Mouse (Mus musculus) ES-Bruce4 (cell line): ENCODE data around the gene Frmd5. TPM values are rescaled to one million over a fixed set of nuclear protein-coding genes. Genes with fewer than 3 reads are reported as not detected.

Source experiments
- H3K27ac ChIP-seq: 2 replicates; pipeline ENCODE4 v1.5.1; 2012; ENCODE audit warnings: low read length, inconsistent platforms; ENCODE audit not compliant: insufficient read depth
- H3K27me3 ChIP-seq: 2 replicates; pipeline ENCODE4 v1.6.1; 2012; ENCODE audit warnings: mild to moderate bottlenecking, low read length, inconsistent platforms; ENCODE audit not compliant: control insufficient read depth, poor library complexity, insufficient read depth, severe bottlenecking
- H3K36me3 ChIP-seq: 2 replicates; pipeline ENCODE4 v1.6.1; 2012; ENCODE audit warnings: inconsistent platforms, mild to moderate bottlenecking, low read length, moderate library complexity; ENCODE audit not compliant: control insufficient read depth, poor library complexity, insufficient read depth, severe bottlenecking
- H3K4me1 ChIP-seq: one replicate; pipeline ENCODE4 v1.8.1; 2011; ENCODE audit warnings: low read length; ENCODE audit not compliant: control insufficient read depth, insufficient read depth
- H3K4me3 ChIP-seq: 2 replicates; pipeline ENCODE4 v1.5.1; 2011; ENCODE audit warnings: low read depth, mild to moderate bottlenecking, low read length
- H3K9ac ChIP-seq: 2 replicates; pipeline ENCODE4 v1.6.1; 2012; ENCODE audit warnings: low read depth, mild to moderate bottlenecking, inconsistent platforms; ENCODE audit not compliant: poor library complexity, severe bottlenecking
- H3K9me3 ChIP-seq: replicated peaks from 2 replicates; pipeline ENCODE4 v1.6.1; 2012; ENCODE audit warnings: mild to moderate bottlenecking, low read length, inconsistent platforms; ENCODE audit not compliant: control insufficient read depth, poor library complexity, insufficient read depth, severe bottlenecking
- CTCF ChIP-seq: IDR thresholded peaks from one replicate; pipeline ENCODE4 v1.8.1; 2011; ENCODE audit warnings: low read depth, low read length
- EP300 ChIP-seq: IDR thresholded peaks from 2 replicates; pipeline ENCODE4 v1.6.1; 2011; ENCODE audit warnings: low read depth, low read length; ENCODE audit not compliant: insufficient read depth
- POLR2A ChIP-seq: IDR thresholded peaks from one replicate; pipeline ENCODE4 v1.8.1; 2011; ENCODE audit warnings: low read length; ENCODE audit not compliant: insufficient read depth
- polyA plus RNA-seq: library from polyadenylated mRNA; stranded (reverse); fragments of >200 nt; gene quantifications from 2 replicates; pipeline ENCODE4 v1.2.4, GENCODE M21; 2011; ENCODE audit warnings: low read depth; ENCODE audit not compliant: missing spikeins, insufficient read depth, insufficient read length

Gene Frmd5
- polyA plus RNA-seq, 1 experiment = 10.5 TPM

- H3K9ac ChIP-seq = no peak overlapping the region
- no peak overlapping the region for H3K27ac ChIP-seq
- TF ChIP-seq CTCF (no peak), POLR2A (no peak)
- H3K4me1 ChIP-seq = peaks cover 2% of the 10 kb centered on the region
- H3K36me3 ChIP-seq = no peaks in the 10 kb centered on the region
- no peak overlapping the region for H3K4me3 ChIP-seq
- no peaks in the 10 kb centered on the region for H3K9me3 ChIP-seq
- H3K27me3 ChIP-seq = no peaks in the 10 kb centered on the region
Observed at GRCm38 (mm10) chr2:121621262-121622163, 185.4 kb downstream of the Frmd5 start.

GRCm38 (mm10) chr2:121620582-121621261 is 186.2 kb downstream of the Frmd5 start:
- Histone ChIP-seq H3K9ac (no peak overlapping the region), H3K27ac (no peak overlapping the region), H3K36me3 (no peaks in the 10 kb centered on the region), H3K4me3 (no peak overlapping the region), H3K27me3 (no peaks in the 10 kb centered on the region), H3K9me3 (no peaks in the 10 kb centered on the region), H3K4me1 (peaks cover 2% of the 10 kb centered on the region)
- TF ChIP-seq POLR2A (no peak), EP300 (no peak), CTCF (no peak)

- Histone ChIP-seq H3K27ac (no peak overlapping the region), H3K36me3 (no peaks in the 10 kb centered on the region), H3K9me3 (no peaks in the 10 kb centered on the region), H3K4me3 (no peak overlapping the region), H3K9ac (no peak overlapping the region), H3K27me3 (no peaks in the 10 kb centered on the region), H3K4me1 (no peaks in the 10 kb centered on the region)
- TF ChIP-seq POLR2A (no peak), EP300 (no peak), CTCF (no peak)
Observed at GRCm38 (mm10) chr2:121615199-121615559, 191.7 kb downstream of the Frmd5 start.

DNA sequence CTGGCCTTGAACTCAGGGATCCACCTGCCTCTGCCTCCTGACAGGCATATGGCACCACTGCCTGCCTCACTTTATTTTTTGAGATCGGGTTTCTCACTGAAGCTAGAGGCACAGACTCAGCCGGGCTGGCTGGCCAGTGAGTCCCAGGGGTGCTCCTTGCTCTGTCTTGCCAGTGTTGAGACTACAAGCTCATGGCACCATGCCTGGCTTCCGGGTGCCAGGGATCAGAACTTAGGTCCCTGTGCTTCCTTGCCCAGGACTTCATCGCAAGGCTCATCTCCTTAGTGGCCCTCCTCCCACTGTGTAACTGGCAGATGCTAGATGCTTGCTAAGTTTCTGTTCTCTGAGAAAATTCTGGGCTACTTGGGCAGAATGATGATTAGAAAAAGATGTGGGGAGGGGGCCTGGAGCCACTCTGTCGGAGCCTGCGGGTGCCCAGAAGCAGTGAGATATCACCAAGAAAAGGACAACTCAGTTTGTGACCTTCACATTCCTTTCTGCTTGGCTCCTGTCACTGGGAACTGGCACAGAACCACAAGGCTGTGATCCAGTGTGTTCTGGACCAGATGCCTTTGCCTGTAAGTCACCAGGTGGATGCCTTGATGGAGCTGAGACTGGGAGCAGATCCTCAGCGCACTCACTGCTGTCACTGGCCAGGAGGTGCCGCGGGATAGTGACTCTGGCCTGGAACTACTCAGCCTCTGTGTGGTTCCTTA is 192.2 kb downstream of the Frmd5 start:
- Histone ChIP-seq H3K27me3 (no peaks in the 10 kb centered on the region), H3K36me3 (no peaks in the 10 kb centered on the region), H3K9ac (no peak overlapping the region), H3K4me1 (no peaks in the 10 kb centered on the region), H3K4me3 (no peak overlapping the region), H3K9me3 (no peaks in the 10 kb centered on the region), H3K27ac (no peak overlapping the region)
- TF ChIP-seq EP300 (no peak), POLR2A (no peak), CTCF (no peak)

DNA sequence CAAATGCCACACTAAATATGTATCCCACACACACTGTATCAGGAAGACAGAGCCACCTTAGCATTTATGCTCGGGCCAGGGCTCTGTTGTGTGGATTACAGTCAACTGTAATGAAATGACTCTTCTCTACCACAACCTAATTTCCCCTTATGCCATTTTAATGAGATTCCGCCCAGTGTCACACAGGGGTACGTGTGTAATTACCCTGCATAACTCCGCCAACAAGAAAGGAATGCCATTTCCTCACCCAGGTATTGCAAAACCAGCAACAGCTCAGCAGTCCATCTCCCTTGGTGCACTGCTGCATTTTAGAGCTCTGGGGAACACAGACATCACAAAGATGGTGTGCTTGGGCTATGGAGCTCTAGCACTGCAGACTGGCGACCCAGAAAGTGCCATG is 194.8 kb downstream of the Frmd5 start:
- Histone ChIP-seq H3K27ac (no peak overlapping the region), H3K4me1 (no peaks in the 10 kb centered on the region), H3K9me3 (no peaks in the 10 kb centered on the region), H3K9ac (no peak overlapping the region), H3K36me3 (no peaks in the 10 kb centered on the region), H3K27me3 (no peaks in the 10 kb centered on the region), H3K4me3 (no peak overlapping the region)
- TF ChIP-seq EP300 (no peak), POLR2A (no peak), CTCF (no peak)
